Mouse (Mus musculus) gastrocnemius, adult 18-20 months (tissue): ENCODE measurements around the gene Ociad1. TPM values are rescaled to one million over a fixed set of nuclear protein-coding genes. Genes with fewer than 3 reads are reported as not detected.

Experiments
- DNase-seq: peaks from one replicate; pipeline ENCODE4 v3.0.0; 2021; ENCODE audit warnings: low spot score
- total RNA-seq, 2 experiments: library from RNA; stranded (reverse); gene quantifications; 2 replicates each; pipeline ENCODE4 v1.2.3; 2021

Gene Ociad1
- total RNA-seq, 2 experiments from 2014 or later, result 142 to 150 TPM

DNA sequence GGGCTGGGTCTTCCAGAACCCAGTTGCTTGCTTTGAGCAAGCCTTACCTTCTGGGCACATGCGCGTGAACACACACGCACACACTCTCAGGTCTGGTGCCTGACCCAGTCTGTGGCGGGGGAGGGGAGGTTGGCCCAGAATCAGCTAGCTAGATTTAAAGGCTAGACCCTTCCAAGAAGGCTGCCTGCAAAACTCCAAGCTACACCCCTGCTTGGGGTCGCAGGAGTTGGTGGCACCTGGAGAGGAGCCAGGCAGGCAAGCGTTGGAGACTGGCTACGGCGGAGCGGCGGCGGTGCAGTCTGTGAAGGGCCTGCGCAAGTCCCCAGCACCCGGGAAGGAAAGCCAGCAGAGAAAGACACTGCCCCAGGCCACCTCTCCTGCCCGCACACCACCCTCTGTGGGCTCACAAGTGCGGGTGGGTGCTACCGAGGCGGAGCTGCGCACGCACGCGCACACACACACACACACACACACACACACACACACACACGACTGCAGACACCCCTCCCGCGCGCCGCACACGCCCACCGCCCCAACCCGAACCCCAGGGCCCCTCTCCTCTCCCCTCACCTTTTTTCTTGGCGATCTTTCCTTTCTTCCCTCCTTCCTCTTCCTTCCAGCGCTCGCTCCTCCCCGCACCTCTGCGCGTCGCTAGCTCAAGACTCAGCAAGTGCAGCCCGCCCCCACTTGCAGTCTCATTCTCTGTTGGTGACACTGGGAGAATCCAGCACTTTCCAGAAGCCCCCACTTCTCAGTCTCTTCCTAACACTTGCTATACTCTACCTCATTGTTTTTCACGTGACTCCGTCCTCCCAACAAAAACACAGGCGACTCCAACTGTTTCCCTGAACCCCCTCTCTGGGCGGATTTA, 45.6 kb downstream of the Ociad1 start:
- DNase-seq, result peak; percentile 34

DNA sequence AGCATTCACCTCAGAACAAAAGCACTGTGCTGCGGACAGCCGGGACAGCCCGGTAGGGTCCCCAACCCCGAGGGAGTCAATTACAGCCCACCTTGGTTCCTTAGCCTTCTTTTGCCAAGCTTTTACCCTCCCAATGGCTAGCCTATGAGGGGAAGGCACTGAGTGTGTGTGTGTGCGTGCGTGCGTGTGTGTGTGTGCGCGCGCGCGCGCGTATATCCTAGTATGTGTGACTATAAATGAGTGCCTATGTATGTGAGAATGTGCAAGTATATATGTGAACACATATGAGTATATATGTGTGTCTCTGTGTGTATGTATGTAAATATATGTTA, 46.2 kb downstream of the Ociad1 start:
- DNase-seq, result no peak

DNA sequence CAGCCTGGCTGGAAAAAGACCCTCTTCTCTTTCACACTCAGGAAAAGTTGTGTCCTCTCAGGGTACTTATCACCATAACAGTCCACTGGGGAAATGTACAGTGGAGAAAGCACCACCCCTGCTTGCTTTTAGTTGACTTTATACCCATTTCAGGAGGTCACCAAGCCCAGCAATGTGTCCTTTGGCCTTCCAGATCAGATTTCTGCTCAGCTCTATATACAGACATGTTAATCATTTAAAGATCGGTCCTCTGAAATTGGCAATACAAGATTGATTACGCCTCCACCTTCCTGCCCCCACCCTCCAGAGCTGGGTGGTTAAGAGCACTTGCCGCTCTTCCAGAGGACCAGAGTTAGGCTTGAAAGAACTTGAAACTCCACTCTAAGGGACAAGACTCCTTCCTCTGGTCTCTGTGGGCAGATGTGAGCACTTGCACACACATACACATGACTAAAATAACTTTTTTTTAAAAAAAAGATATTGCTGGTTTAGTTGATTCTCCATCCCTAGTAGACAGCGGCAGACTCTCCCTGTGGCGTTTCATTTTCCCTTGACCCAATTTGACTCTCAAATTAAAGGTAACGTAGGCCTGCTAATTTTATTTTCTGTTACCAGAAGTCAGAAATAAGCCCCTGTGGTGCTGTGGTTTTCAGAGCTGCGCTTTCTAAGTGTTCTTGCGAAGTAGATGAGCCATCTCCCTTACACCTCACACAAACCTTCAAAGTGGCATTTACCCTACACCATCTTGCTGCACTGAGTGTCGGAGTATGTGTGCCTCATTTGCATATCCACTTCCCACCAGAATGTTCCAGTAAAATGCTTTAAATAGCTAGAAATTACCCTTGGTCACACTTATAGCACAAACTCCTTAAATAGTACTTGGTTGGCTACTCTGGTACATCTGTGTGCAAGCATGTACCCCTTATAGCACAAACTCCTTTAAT, 47.5 kb downstream of the Ociad1 start:
- DNase-seq, result no peak

DNA sequence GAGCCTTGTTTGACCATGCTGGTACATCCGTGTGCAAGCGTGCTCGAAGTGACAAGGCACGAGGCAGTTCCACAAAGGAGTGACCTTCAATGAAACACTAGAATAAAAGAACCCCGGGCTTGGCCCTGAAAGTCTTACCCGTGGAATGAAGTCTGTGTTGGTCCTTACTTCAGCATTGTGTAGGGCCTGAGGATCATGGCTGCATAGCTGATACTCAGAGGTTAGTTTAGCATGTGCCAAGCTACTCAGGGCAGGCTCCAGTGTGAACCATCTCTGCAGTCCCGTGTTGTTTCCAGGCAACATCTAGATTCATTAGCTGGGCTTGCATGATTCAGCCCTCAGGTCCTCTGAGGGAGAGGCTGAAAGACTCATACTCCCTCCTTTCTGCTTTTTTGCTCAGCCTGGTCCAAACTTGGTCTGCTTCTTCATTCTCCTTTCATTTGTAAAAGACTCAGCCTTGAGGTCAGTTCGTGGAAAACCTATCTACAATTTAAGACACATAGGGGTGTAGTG, 48.2 kb downstream of the Ociad1 start, which contains the start of gene Ociad2:
Ociad2 (minus strand) TSS at position 306 of the 513 bp plus-strand sequence.
- no peak for DNase-seq

DNA sequence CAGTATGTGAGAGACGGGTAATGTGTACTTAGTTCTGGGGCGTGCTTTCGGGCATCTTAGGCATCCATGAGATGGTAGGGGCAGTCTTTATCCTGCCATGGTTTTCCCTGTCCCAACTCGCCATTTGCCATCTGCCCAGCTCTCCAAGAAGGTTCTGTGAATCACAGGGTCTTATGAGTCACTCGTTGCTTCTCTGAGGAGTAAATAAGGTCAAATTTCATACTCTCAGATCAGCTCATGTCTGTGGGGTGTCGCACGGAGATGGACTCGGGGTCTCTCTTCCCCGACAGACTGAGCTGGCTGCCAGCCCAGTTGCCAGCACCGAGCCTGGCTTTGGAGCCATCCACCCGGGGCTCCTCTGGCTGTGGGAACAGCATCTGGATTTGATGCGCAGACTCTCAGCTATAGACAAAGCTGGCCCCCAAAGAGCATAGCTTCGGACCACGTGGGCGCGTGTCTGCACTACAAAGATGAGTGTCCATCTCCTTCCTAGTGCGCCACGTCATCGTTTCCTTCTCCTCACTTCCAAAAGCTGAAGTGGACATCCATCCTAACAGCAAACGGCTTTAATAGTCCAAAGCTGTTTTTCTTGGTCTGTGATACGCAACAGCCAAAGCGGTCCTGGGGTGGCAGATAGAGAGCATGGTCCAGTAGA, 50.2 kb downstream of the Ociad1 start:
- no peak for DNase-seq

DNA sequence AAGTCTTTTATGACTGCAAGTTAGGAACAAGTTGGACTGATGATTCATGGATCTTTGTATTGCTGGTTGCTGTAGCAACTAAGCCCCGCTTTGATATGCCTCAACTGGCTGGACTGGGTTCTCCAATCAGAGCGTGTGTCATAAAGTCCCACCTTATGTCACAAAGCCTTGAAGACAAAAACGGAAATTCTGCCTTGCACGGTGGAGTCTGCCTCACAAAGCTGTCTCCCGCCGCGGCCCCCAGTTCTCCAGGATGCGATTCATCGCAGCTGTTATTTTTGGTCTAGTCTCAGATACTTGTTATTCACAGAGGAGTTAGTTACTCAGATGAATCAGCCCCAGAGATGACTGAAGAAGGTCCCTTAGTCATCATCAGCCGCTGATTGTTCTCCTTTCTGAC, 51.7 kb downstream of the Ociad1 start:
- DNase-seq, result no peak

DNA sequence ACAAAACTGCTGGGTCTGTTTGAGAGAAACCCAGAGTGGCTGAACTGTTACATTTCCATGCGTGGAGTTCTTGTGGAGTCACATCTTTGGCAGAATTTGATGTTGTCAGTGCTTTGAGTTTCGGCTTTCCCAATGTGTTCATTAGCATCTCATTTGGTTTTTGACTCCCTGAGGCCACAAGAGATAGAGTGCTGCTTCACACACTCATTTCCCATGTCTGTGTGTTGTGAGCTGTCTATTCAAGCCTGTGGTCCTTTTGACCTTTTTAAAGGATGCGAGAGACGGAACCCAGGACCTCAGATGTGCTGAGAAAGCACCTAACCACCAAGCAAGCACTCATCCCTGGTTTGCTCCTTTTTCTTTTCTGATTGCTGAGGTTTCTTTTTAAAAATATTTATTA, 52.7 kb downstream of the Ociad1 start:
- no peak for DNase-seq

DNA sequence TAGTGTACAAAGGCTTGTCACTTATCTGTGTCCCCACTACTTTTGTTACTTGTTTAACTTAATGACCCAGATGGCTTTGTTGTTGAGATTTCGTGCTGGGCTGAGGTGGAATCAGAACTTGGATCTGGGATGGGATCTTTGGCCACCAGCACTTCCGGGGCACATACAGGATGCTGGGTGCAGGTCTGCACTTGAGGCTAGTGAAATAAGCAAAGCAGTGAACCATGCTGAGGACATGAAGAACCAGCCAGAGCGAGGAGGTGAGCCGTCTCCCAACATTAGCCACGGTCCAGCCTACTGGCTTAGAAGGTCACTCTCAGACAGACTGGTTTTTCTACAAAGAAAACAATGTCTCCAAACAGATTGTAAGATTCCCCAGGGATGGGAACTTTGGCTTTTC, 56.9 kb downstream of the Ociad1 start:
- no peak for DNase-seq

DNA sequence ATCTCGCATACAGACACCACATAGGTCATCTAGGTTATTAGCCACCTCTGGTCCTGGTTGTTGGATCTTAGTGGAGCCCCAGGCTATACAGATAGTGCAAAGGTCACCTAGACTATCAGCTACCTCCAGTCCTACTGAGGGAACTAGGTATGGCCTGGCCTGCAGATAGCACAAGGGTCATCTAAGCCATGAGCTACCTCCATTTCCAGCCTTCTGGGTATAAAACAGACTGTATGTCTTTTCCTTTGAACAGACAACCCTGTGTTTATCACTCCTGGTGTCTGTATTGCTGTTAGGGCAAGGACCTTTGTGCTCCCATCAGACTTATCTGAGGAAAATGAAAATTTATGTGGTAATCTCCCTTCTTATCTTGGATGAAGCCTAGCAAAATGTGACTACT, 59.2 kb downstream of the Ociad1 start:
- no peak for DNase-seq

DNA sequence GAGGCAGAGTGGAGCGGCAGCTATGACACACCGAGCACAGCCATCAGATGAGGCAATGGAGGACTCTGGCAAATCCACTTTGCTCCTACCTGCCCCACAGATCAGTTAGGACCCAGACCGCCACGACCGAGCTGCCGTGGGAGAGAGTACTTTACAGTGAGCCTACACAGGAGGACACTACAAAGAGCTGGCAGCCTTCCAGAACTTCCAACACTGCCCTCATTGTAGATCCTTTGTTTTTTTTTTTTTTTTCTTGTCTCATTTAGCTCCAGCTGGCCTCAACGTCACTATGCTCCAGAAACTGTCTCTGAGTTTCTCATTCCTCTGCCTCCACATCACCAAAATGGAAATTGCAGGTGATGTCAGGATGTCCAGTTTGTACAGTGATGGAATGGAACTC, 60.9 kb downstream of the Ociad1 start:
- DNase-seq, result no peak

DNA sequence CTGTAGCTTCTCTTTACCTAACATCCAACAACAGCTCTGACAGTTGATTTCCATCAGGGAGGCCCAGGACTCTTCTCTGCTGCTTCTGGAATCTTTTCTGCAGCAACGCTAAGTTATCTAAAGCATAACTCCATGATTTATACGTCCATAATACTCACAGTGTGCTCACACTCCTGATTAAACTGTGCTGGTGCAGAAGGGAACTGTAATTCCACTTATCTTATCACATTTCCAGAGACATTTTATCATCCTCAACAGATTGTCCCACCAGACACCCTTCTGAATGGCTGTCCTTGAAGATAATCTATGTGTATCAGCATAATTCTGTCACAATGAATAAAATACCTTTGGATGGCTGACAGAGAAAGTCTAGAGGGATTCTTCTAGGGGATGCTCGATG, 61.4 kb downstream of the Ociad1 start:
- DNase-seq, result no peak

DNA sequence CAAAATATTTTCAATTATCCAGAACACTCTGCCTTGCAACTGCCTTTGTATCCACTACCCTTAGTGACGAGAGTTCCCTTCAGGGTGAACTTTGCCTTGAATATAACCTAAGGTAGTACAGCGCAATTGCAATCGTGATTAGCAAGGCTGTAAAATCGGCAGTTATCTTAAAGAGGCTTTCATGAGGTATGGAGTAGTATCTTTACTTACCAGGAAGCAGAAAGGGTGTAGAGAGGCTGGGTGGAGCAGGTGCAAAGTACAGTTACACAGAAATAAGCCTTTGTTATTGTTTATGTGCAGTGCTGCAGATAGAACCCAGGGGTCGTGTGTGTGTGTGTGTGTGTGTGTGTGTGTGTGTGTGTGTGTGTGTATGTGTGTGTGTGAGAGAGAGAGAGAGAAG, 62.8 kb downstream of the Ociad1 start:
- DNase-seq, result no peak

DNA sequence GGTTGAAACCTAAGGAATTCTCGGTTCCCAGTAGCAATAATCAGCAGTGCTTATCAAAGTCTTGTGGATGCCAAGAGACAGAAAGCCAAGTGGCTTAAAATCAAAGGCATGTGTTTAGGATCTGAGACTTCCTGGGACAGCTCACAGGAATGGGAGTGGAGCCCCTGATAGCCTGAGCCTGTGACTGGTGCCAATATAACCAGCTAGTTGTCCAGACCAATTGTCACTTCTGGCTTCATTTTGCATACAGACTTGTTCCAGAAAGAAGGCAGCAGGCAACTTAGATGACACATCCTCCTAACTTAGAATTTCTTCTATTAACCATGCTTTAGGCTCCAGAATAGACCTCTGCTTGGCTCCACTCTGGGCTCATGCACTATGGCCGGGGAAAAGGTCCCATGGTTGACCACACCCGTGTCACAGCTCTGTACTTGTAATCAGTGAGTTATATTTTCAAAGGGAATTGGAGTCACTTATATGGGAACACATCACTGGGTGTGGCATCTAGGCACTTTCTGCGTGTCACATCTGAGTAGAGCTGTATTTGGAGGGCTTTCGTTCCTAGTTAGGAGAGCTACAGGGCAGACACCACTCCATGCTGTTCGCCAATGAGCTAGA, 66.7 kb downstream of the Ociad1 start:
- DNase-seq, result no peak

DNA sequence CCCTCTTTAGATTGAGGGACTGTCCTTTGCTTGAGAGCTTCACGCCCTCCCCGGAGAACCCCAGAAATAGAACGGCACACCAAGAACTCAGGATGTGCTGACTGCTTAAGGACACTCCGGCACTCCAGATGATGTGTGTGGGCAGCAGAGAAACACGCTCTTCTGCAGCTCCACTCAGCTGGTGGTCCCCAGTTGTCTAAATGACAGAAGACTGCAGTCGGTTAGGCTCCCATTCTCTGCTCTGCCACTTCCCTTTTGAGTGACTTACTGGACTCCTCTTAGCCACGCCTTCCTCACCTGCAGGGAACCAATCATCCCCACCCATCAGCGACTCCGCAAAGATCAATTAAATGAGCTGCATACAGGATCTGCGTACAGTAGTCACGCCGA, 67.2 kb downstream of the Ociad1 start:
- DNase-seq, result no peak

DNA sequence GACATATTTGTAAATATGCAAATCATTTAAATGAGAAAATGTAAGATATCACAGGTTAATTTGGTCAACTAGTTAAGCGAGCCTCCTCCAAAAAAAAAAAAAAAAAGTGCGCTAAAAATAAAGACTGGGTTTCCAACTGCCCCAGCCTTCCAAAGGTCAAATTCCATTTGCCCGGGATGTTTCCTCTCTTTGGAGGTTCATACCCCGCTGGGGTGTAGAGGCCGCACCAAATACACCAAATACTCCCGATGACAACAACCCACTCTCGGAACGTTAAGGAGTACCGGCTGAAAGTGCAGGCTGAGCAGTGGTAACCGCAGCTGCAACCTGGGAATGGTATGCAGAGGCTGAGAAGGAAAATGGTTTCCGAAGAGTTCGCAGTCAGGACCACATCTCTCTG, 67.7 kb downstream of the Ociad1 start:
- no peak for DNase-seq

DNA sequence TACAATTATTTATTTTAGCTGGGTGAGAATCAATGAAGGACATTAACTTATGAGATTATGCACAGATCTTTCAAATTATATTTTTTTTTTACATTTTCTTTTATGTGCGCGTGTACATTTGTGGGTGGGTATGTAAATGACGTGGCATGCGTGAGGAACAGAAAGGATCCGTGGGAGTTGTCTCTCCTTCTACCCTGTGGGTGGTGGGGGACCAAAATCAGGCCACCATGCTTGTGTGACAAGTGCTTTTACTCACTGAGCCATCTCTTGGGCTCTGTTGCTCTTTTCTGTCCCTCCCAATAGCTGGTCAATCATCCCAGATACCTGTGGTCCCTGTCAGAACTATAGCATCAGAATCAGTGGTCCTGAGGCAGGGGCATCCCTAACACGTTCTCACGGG, 69.8 kb downstream of the Ociad1 start:
- DNase-seq, result no peak

DNA sequence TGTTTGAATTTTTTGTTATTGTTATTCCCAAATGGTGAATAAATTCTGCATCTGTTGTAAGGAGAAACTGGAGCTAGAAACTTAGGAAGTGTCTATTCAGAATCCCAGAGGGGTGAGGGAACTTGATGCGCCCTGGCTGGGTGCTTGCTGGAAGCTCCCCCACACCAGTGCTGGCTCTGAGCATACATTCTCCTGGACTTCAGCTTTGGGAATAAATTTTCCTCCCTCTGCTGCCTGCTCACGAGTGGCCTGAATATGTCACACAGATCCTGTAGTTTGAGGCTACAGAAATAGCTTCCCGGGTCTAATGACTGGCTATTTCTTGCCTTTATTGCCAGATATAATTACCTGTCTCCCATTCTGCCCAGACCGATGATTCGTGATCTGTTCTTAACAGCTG, 70.2 kb downstream of the Ociad1 start:
- peak; percentile 73 for DNase-seq
